Mouse (Mus musculus): ENCODE measurements around the gene Gm7030. TPM values are rescaled to one million over a fixed set of nuclear protein-coding genes. Genes with fewer than 3 reads are reported as not detected.
"Not testable (repeated sequence)": the region's sequence is repeated elsewhere in the genome, so short reads cannot be mapped to it uniquely, and the experiment has no call there.

The Gm7030 gene
- not detected in 2 replicates for polyA plus RNA-seq (2011; ENCODE audit: insufficient read depth, insufficient read length, low replicate concordance, missing spikeins)

GRCm38 (mm10) chr17:36128968-36129817 is at the start of gene Gm7030:
TSS of gene Gm7030 (minus strand) at chr17:36129425.
- H3K4me1 ChIP-seq (ENCODE audit: control insufficient read depth, insufficient read depth, low read length); H3K27ac ChIP-seq (ENCODE audit: control insufficient read depth, insufficient read depth, low read depth, low read length, poor library complexity); H3K4me3 ChIP-seq (replicated peaks; ENCODE audit: control insufficient read depth, low read depth, low read length): not testable (repeated sequence)
- 86% methylated on average over 28 of the region's 28 CpGs for WGBS

- not testable (repeated sequence) for H3K4me1 ChIP-seq (ENCODE audit: control insufficient read depth, insufficient read depth, low read length); H3K27ac ChIP-seq (ENCODE audit: control insufficient read depth, insufficient read depth, low read depth, low read length, poor library complexity); H3K4me3 ChIP-seq (replicated peaks; ENCODE audit: control insufficient read depth, low read depth, low read length)
- under 1% methylated on average over 40 of the region's 40 CpGs for WGBS
These were observed 49.7 kb upstream of the Gm7030 start for GRCm38 (mm10) chr17:36178938-36179337.

DNA sequence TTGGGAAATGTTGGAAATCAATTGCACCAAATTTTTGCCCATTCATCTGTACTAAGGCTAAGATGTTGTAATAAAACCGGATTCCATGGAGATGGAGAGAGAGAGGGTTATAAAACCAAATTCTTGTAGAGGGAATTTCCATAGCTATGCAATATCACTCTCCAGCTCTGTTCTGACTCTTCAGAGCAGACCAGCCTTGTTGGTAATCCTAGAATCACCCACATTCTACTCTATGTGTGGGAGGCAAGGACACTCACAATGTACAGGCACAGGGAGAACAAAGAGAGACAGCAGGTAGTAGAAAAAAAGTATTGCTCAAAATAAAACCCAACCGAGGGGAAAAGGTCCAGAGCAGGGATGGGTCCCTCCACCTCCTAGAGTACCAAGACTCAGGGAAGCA is 46.9 kb upstream of the Gm7030 start:
- no CpG with 5 or more reads among the region's 2 CpGs for WGBS
- not testable (repeated sequence) for H3K4me1 ChIP-seq (ENCODE audit: control insufficient read depth, insufficient read depth, low read length); H3K4me3 ChIP-seq (replicated peaks; ENCODE audit: control insufficient read depth, low read depth, low read length); H3K27ac ChIP-seq (ENCODE audit: control insufficient read depth, insufficient read depth, low read depth, low read length, poor library complexity)

- WGBS: 66% methylated on average over 1 of the region's 1 CpGs
- no peaks in the 10 kb centered on the region for H3K4me1 ChIP-seq (ENCODE audit: control insufficient read depth, insufficient read depth, low read length)
- TF ChIP-seq POLR2A (IDR thresholded peaks at IDR 0.05; ENCODE audit: borderline replicate concordance, control insufficient read depth, low read depth, low read length) (no peak), CTCF (IDR thresholded peaks at IDR 0.05; ENCODE audit: control insufficient read depth, insufficient read depth, low read length) (no peak)
- no peak overlapping the region for H3K27ac ChIP-seq (ENCODE audit: control insufficient read depth, insufficient read depth, low read depth, low read length, poor library complexity)
- H3K4me3 ChIP-seq (replicated peaks; ENCODE audit: control insufficient read depth, low read depth, low read length): no peak overlapping the region
These were observed 41.1 kb upstream of the Gm7030 start for GRCm38 (mm10) chr17:36170287-36170814.

DNA sequence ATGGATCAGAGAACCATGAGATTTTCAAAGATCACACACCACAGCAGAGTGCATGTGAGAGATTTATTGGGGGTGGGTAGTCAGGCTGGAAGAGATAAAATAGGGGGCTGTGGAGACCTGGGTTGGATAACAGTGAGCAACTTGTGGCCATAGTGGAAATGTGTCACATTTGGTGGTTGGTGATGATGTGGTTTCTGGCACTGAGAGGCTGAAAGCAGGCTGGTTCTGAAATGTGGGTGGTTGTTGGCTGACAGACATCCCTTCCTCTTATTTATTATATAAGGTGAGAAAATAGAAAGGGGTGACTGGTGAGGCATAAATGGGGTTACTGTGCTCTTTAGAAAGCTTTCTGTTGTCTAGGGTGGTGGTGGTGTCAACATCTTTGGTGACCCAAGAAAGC is 40.5 kb upstream of the Gm7030 start:
- H3K4me1 ChIP-seq (ENCODE audit: control insufficient read depth, insufficient read depth, low read length): no peaks in the 10 kb centered on the region
- no peak overlapping the region for H3K27ac ChIP-seq (ENCODE audit: control insufficient read depth, insufficient read depth, low read depth, low read length, poor library complexity)
- no peak for TF ChIP-seq CTCF (IDR thresholded peaks at IDR 0.05; ENCODE audit: control insufficient read depth, insufficient read depth, low read length)
- no peak for TF ChIP-seq POLR2A (IDR thresholded peaks at IDR 0.05; ENCODE audit: borderline replicate concordance, control insufficient read depth, low read depth, low read length)
- no peak overlapping the region for H3K4me3 ChIP-seq (replicated peaks; ENCODE audit: control insufficient read depth, low read depth, low read length)

DNA sequence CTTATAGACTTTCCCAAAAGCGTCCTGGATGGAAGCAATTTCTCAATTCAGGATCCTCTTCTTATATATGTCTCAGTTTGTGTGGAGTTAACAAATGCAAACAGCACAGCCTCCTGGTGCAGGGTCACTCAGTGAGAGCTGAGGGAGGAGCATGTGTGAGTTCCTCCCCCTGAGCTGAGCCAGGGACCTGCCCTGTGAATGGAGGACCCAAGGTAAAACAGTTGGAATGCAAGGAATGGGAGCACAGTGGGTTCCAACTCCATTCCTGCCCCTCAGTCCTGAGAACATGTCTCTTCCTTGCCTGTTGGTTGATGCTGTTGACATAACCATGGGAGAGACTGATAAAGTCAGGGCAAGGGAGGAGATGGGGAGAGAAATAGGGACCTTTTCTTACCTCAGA is 39.9 kb upstream of the Gm7030 start:
- H3K4me1 ChIP-seq (ENCODE audit: control insufficient read depth, insufficient read depth, low read length); H3K4me3 ChIP-seq (replicated peaks; ENCODE audit: control insufficient read depth, low read depth, low read length); H3K27ac ChIP-seq (ENCODE audit: control insufficient read depth, insufficient read depth, low read depth, low read length, poor library complexity): not testable (repeated sequence)
- WGBS: 63% methylated on average over 1 of the region's 1 CpGs

- TF ChIP-seq CTCF (IDR thresholded peaks at IDR 0.05; ENCODE audit: control insufficient read depth, insufficient read depth, low read length): no peak
- no peak for TF ChIP-seq POLR2A (IDR thresholded peaks at IDR 0.05; ENCODE audit: borderline replicate concordance, control insufficient read depth, low read depth, low read length)
- 6% methylated on average over 63 of the region's 63 CpGs for WGBS
- no peaks in the 10 kb centered on the region for H3K4me1 ChIP-seq (ENCODE audit: control insufficient read depth, insufficient read depth, low read length)
- H3K27ac ChIP-seq (ENCODE audit: control insufficient read depth, insufficient read depth, low read depth, low read length, poor library complexity): no peak within 1 kb of the TSS; the same call in 1 of the 2 replicates
- peak within 1 kb of the TSS; percentile 64 for H3K4me3 ChIP-seq (replicated peaks; ENCODE audit: control insufficient read depth, low read depth, low read length)
These were observed 38.9 kb upstream of the Gm7030 start, which contains the start of gene Gm8909 for GRCm38 (mm10) chr17:36168039-36168652. TSS of gene Gm8909 (minus strand) at chr17:36168537.

DNA sequence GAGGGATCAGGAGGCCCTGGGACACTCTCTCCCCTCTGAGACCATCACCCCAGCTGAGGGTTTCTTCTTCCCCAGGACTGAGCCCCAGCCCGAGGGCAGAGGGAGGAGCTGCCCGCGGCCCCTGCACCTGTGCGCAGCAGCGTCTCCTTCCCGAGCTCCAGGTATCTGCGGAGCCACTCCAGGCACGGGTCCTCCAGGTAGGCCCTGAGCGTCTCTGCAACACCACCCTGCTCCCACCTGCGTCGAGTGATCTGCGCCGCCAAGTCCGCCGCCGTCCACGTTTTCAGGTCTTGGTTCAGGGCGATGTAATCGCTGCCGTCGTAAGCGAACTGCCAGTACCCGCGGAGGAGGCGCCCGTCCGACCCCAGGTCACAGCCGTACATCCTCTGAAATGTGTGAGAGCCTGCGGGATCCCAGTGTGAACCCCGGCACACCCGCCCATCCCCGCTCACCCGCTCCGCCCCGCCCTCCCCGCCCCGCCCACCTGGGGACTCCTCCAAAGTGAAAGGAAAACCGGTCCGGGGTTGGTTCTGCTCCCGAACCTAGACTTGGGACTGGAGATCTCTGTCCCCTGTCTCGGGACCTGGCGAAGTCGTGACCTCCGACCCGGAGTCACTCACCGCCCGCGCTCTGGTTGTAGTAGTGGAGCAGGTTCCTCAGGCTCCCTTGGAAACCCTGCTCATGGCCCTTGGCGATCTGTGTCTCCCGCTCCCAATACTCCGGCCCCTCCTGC is 38.2 kb upstream of the Gm7030 start:
- no peak for TF ChIP-seq POLR2A (IDR thresholded peaks at IDR 0.05; ENCODE audit: borderline replicate concordance, control insufficient read depth, low read depth, low read length)
- no peak for TF ChIP-seq CTCF (IDR thresholded peaks at IDR 0.05; ENCODE audit: control insufficient read depth, insufficient read depth, low read length)
- H3K27ac ChIP-seq (ENCODE audit: control insufficient read depth, insufficient read depth, low read depth, low read length, poor library complexity): no peak overlapping the region; the same call in 1 of the 2 replicates
- WGBS: 2% methylated on average over 51 of the region's 51 CpGs
- H3K4me3 ChIP-seq (replicated peaks; ENCODE audit: control insufficient read depth, low read depth, low read length): peak overlapping the region; percentile 64
- H3K4me1 ChIP-seq (ENCODE audit: control insufficient read depth, insufficient read depth, low read length): no peaks in the 10 kb centered on the region

DNA sequence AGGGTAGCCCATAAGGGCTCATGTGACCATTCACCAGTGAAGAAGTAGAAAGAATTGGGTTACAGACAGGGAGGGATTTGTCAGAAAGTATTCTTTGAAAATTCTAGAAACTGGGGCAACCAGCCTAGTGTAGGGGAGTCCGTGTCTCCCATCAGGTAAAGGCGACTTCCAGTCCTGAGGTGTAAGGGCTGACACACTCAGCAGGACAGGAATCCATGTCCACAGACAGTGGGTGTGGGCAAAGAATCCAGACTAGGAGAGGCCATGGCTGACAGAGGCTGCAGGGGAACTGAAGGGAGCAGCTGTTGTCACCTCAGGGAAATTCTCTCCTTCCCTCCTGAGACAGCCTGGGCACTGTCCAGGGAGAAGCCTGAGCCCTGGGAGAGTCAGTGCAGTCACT is 37.7 kb upstream of the Gm7030 start:
- not testable (repeated sequence) for H3K4me3 ChIP-seq (replicated peaks; ENCODE audit: control insufficient read depth, low read depth, low read length); H3K4me1 ChIP-seq (ENCODE audit: control insufficient read depth, insufficient read depth, low read length); H3K27ac ChIP-seq (ENCODE audit: control insufficient read depth, insufficient read depth, low read depth, low read length, poor library complexity)
- 32% methylated on average over 2 of the region's 2 CpGs for WGBS
